Mouse (Mus musculus) myocyte (in vitro differentiated cells): ENCODE measurements around the gene Fgd2.

ENCODE experiments used
- E2F4 ChIP-seq: IDR thresholded peaks from one replicate; pipeline ENCODE4 v1.6.1; 2011; ENCODE audit warnings: mild to moderate bottlenecking, control low read depth, moderate library complexity; ENCODE audit not compliant: insufficient read depth
- MYOD1 ChIP-seq, 3 experiments: IDR thresholded peaks; one replicate each; pipeline ENCODE4 v1.6.1; 2011; ENCODE audit warnings: control low read depth in 2 of 3, low read depth in 2 of 3, mild to moderate bottlenecking in 2 of 3, moderate library complexity in 1 of 3; ENCODE audit not compliant: insufficient read length in 2 of 3, control insufficient read depth in 1 of 3

DNA sequence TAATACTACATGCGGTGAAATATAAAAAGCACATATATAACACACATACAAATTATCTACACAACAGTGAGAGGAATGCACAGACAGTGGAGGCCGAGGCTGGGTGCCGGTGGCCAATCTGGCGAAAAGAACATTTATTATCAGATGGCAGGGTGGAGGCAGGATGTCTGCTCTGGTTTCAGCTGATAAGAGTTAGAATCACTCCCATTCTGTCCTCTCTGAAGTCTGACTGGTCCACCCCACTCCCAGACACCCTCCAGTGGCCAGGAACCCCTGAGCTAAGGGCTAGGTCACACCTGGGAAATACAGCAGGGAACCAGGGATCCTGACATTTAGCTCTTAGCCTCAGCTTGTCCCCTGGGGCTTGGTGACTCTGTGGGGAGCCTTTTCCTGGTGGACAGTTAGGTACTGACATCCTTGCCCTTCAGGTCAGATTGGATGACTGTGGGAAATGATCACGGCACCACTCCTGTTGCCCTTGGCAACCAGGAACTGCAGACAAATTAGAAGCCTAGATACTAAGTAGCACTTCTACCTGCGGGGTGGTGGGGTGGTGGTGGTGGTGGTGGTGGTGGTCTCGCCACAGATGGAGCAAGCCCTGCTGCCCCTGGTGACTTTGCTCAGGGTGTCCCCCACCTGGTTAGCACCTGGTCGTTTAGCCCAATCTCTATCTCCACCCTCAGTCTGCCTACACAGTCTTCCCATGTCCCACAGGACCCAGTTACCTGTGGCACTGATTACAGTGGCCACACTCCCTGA lies 40.7 kb upstream of the Fgd2 start:
- no peak for TF ChIP-seq E2F4
- no peak for TF ChIP-seq MYOD1 (IDR thresholded peaks at IDR 0.05; ENCODE audit: control insufficient read depth in 1 of 3, insufficient read length in 2 of 3, low read depth in 2 of 3)
